Mouse (Mus musculus): ENCODE measurements around the gene Lrrtm4. TPM values are rescaled to one million over a fixed set of nuclear protein-coding genes. Genes with fewer than 3 reads are reported as not detected.

Gene Lrrtm4
- polyA plus RNA-seq, 1 experiment from 2014 or later, result not detected

DNA sequence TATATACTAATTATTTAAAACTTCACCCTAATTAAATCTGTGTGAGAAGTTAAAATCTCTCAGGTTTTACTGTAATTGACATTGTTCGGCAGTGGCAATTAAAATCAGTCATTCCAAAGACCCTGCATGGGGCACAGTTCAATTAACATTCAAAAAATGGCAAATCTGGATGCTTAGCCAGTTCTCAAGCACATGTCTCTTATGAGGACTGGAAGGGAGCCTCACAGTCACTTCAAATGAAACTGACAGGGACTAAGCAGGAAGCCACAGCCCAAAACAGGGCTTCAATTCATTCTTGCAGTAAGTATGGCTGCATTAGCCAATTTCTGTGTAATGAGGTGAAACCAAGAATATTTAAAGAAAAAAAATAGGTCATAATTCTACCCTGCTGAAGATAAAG, 333.6 kb downstream of the Lrrtm4 start:
- Histone ChIP-seq H3K36me3 (no peaks in the 10 kb centered on the region), H3K9ac (no peak overlapping the region), H3K4me2 (no peak overlapping the region), H3K4me1 (peaks cover 2% of the 10 kb centered on the region; the same call in 1 of the 2 replicates), H3K4me3 (no peak overlapping the region), H3K9me3 (replicated peaks) (no peaks in the 10 kb centered on the region), H3K27ac (no peak overlapping the region), H3K27me3 (replicated peaks) (no peaks in the 10 kb centered on the region)
- no peak for ATAC-seq
- 70% methylated on average over 1 of the region's 1 CpGs for WGBS (ENCODE audit: insufficient replicate concordance)

DNA sequence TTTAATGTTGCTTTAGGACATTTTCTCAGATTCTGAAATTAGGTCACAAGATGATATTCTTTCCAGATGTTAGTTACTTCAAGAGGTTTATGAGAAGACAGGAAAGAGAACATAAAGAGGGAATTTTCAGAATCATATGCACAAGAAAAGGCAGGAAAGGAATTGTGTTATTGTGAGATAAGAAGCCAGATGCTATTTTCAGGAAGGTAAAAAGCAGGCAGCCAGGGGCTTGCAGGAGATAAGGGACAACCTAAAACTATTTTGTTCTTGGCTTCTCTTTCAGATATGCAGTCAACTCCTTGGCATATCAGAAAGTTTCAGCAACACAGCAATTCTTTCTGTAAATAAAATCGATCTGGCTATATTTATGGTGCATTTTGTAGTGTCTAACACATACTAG, 338.4 kb downstream of the Lrrtm4 start:
- H3K9ac ChIP-seq, result no peak overlapping the region
- H3K36me3 ChIP-seq, result no peaks in the 10 kb centered on the region
- H3K27me3 ChIP-seq (replicated peaks), result no peaks in the 10 kb centered on the region
- H3K4me3 ChIP-seq, result no peak overlapping the region
- H3K4me2 ChIP-seq, result no peak overlapping the region
- no peak for ATAC-seq
- H3K27ac ChIP-seq, result no peak overlapping the region
- peaks cover 6% of the 10 kb centered on the region; the same call in 1 of the 2 replicates for H3K4me1 ChIP-seq
- no peaks in the 10 kb centered on the region for H3K9me3 ChIP-seq (replicated peaks)
- WGBS (ENCODE audit: insufficient replicate concordance), result 24% methylated on average over 1 of the region's 1 CpGs

DNA sequence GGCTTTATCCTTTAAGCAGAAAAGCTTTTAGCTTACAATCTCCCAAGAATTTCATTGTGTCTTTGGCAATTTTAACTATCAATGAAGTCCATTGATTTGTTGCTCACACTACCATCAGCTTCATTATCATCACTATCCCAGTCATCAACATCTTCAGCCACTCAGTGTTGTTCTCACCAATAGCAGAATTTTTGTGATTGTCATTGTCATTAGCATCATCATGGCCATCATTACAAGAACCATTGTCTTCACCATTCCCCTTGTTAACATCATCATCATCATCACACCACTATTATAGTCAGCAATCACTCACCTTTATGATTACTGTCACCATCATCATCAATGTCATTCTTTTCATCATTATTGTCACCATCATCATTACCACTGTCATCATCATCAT, 344.9 kb downstream of the Lrrtm4 start:
- no peaks in the 10 kb centered on the region for H3K9me3 ChIP-seq (replicated peaks)
- no peak overlapping the region for H3K9ac ChIP-seq
- H3K27ac ChIP-seq, result no peak overlapping the region
- H3K4me3 ChIP-seq, result no peak overlapping the region
- ATAC-seq, result no peak
- no peaks in the 10 kb centered on the region for H3K36me3 ChIP-seq
- no peaks in the 10 kb centered on the region for H3K27me3 ChIP-seq (replicated peaks)
- H3K4me1 ChIP-seq, result no peaks in the 10 kb centered on the region
- H3K4me2 ChIP-seq, result no peak overlapping the region

DNA sequence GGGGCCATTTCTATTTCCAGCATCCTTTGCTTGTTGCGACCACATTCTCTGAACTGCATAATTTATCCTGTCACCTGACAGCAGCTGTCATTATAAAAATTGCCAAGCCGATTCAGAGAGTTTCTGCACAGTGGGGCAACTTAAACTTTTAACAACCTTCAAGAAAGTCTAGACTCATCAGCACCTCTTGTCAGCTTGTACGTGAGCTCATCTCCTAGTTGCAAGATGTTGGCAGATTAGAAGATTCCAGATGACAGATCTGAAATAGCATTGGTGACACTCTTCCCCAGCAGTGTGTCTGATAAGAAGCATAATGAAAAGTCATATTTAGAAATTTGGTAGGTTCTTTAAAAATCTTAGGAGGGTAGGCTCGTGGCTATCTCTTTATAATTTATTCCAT, 347.9 kb downstream of the Lrrtm4 start:
- no peak overlapping the region for H3K4me3 ChIP-seq
- no peak overlapping the region for H3K9ac ChIP-seq
- H3K36me3 ChIP-seq, result no peaks in the 10 kb centered on the region
- ATAC-seq, result no peak
- H3K4me2 ChIP-seq, result no peak overlapping the region
- no peaks in the 10 kb centered on the region for H3K9me3 ChIP-seq (replicated peaks)
- 52% methylated on average over 4 of the region's 4 CpGs for WGBS (ENCODE audit: insufficient replicate concordance)
- no peaks in the 10 kb centered on the region for H3K4me1 ChIP-seq
- no peak overlapping the region for H3K27ac ChIP-seq
- no peaks in the 10 kb centered on the region for H3K27me3 ChIP-seq (replicated peaks)

DNA sequence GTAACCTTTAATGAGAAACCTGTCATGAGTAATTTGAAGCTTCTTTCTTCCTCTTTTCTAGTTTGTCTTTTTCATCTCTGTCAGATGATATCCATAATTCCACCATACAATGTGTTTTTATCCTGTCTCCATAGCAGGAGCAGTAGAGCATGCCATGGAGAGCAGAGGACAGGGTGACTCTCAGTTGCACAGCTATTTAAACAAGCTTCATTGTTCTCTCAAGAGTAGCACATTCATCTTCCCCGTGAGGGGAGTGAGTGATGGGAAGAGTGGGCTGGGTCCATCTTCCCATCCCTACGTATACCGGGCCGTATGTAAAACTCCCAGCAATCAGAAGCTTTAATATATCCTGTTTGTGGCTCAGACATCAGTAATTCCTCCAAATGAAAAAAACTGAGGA, 370.9 kb downstream of the Lrrtm4 start:
- H3K36me3 ChIP-seq, result no peaks in the 10 kb centered on the region
- H3K4me3 ChIP-seq, result no peak overlapping the region
- WGBS (ENCODE audit: insufficient replicate concordance), result 77% methylated on average over 4 of the region's 4 CpGs
- ATAC-seq, result no peak
- H3K4me1 ChIP-seq, result no peaks in the 10 kb centered on the region
- no peak overlapping the region for H3K27ac ChIP-seq
- no peak overlapping the region for H3K4me2 ChIP-seq
- H3K9ac ChIP-seq, result no peak overlapping the region
- no peaks in the 10 kb centered on the region for H3K27me3 ChIP-seq (replicated peaks)
- H3K9me3 ChIP-seq (replicated peaks), result no peaks in the 10 kb centered on the region

GRCm38 (mm10) chr6:80406757-80407156, 388.1 kb downstream of the Lrrtm4 start:
- H3K4me1 ChIP-seq, result no peaks in the 10 kb centered on the region
- H3K9ac ChIP-seq, result no peak overlapping the region
- H3K27ac ChIP-seq, result no peak overlapping the region
- WGBS (ENCODE audit: insufficient replicate concordance), result 63% methylated on average over 1 of the region's 1 CpGs
- no peak overlapping the region for H3K4me3 ChIP-seq
- H3K27me3 ChIP-seq (replicated peaks), result no peaks in the 10 kb centered on the region
- H3K36me3 ChIP-seq, result no peaks in the 10 kb centered on the region
- ATAC-seq, result no peak
- no peaks in the 10 kb centered on the region for H3K9me3 ChIP-seq (replicated peaks)
- no peak overlapping the region for H3K4me2 ChIP-seq

GRCm38 (mm10) chr6:80440135-80440534, 421.5 kb downstream of the Lrrtm4 start:
- Histone ChIP-seq H3K4me3 (no peak overlapping the region), H3K36me3 (no peaks in the 10 kb centered on the region), H3K4me2 (no peak overlapping the region), H3K27ac (no peak overlapping the region), H3K4me1 (no peaks in the 10 kb centered on the region), H3K9me3 (replicated peaks) (no peaks in the 10 kb centered on the region), H3K27me3 (replicated peaks) (no peaks in the 10 kb centered on the region), H3K9ac (no peak overlapping the region)
- ATAC-seq, result no peak

DNA sequence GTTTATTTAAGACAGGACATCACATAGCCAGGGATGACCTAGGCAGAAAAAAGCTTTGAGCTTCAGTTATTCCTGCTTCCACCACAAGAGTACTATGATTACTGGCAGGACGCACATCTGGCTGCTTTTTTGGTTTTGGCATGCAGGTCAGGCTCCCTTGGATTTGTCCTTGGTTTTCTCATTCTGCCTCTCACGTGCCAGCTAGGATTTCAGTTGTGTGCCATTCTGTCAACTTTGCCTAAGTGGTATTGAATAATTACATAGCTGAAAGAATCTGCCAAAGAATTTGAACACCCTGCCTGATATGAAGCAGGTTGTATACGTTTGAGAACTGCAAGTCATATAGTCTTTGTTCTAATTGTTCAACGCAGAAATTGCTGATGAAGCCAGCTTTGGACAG, 451.9 kb downstream of the Lrrtm4 start:
- no peaks in the 10 kb centered on the region for H3K27me3 ChIP-seq (replicated peaks)
- no peak overlapping the region for H3K9ac ChIP-seq
- H3K36me3 ChIP-seq, result no peaks in the 10 kb centered on the region
- WGBS (ENCODE audit: insufficient replicate concordance), result 59% methylated on average over 4 of the region's 4 CpGs
- H3K4me1 ChIP-seq, result no peaks in the 10 kb centered on the region
- no peaks in the 10 kb centered on the region for H3K9me3 ChIP-seq (replicated peaks)
- no peak overlapping the region for H3K27ac ChIP-seq
- H3K4me2 ChIP-seq, result no peak overlapping the region
- no peak for ATAC-seq
- H3K4me3 ChIP-seq, result no peak overlapping the region

GRCm38 (mm10) chr6:80476153-80476552, 457.5 kb downstream of the Lrrtm4 start:
- Histone ChIP-seq H3K9ac (no peak overlapping the region), H3K27me3 (replicated peaks) (no peaks in the 10 kb centered on the region), H3K36me3 (no peaks in the 10 kb centered on the region), H3K4me1 (no peaks in the 10 kb centered on the region), H3K4me3 (no peak overlapping the region), H3K9me3 (replicated peaks) (no peaks in the 10 kb centered on the region), H3K4me2 (no peak overlapping the region), H3K27ac (no peak overlapping the region)
- no peak for ATAC-seq
- 71% methylated on average over 3 of the region's 3 CpGs for WGBS (ENCODE audit: insufficient replicate concordance)

GRCm38 (mm10) chr6:80545017-80545416, 526.3 kb downstream of the Lrrtm4 start:
- no peak for ATAC-seq

DNA sequence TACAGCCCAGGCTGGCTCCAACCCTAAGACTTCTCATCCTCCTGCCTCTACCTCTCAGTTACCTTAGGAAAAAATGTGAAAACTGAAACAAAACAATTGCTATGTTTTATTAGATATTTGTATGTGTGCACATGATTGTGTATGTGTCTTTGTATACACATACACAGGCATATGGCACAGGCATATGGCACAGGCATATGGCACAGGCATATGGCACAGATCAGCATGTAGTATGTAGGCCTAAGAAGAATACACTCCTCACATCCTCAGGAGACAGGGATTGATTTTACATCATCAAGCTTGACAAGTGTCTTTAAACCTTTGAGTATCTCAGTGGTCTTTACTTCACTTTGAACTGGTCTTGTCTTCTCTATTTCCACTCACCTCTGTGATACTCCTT, 531.2 kb downstream of the Lrrtm4 start:
- H3K4me2 ChIP-seq, result no peak overlapping the region
- no peak overlapping the region for H3K4me3 ChIP-seq
- H3K36me3 ChIP-seq, result no peaks in the 10 kb centered on the region
- H3K9ac ChIP-seq, result no peak overlapping the region
- H3K4me1 ChIP-seq, result no peaks in the 10 kb centered on the region
- H3K27ac ChIP-seq, result no peak overlapping the region
- H3K27me3 ChIP-seq (replicated peaks), result no peaks in the 10 kb centered on the region
- no peaks in the 10 kb centered on the region for H3K9me3 ChIP-seq (replicated peaks)
- no peak for ATAC-seq

More at GRCm38 (mm10) chr6:80545017-80545416, 526.3 kb downstream of the Lrrtm4 start:
- Histone ChIP-seq H3K4me1 (no peaks in the 10 kb centered on the region), H3K9me3 (replicated peaks) (no peaks in the 10 kb centered on the region), H3K36me3 (no peaks in the 10 kb centered on the region), H3K4me2 (no peak overlapping the region), H3K9ac (no peak overlapping the region), H3K27me3 (replicated peaks) (no peaks in the 10 kb centered on the region), H3K4me3 (no peak overlapping the region), H3K27ac (no peak overlapping the region)
- 25% methylated on average over 1 of the region's 1 CpGs for WGBS (ENCODE audit: insufficient replicate concordance)

- no peaks in the 10 kb centered on the region for H3K9me3 ChIP-seq (replicated peaks)
- H3K4me2 ChIP-seq, result no peak overlapping the region
- no peaks in the 10 kb centered on the region for H3K36me3 ChIP-seq
- no peak for ATAC-seq
- H3K4me3 ChIP-seq, result no peak overlapping the region
- no peaks in the 10 kb centered on the region for H3K4me1 ChIP-seq
- H3K9ac ChIP-seq, result no peak overlapping the region
- no peaks in the 10 kb centered on the region for H3K27me3 ChIP-seq (replicated peaks)
- WGBS (ENCODE audit: insufficient replicate concordance), result 93% methylated on average over 2 of the region's 2 CpGs
- no peak overlapping the region for H3K27ac ChIP-seq
Observed at GRCm38 (mm10) chr6:80553398-80553797, 534.7 kb downstream of the Lrrtm4 start.

DNA sequence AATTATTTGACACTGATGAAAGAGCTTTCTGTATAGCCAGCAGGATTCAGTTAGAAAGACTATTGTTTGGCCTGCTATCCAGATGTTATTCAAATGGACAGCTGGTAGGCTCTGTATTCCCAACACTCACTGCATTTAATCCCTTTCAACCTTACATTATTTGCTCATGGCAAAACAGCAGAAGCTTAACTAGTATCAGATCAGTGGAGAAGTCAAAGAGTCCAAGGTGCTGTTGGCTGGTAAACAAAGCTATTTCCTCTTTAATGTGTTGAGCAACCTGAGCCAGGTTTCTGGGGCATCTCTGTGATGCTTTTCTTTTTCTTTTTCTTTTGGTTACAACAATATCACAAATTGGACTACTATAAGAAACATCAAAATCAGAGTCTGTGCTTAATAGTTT, 536.3 kb downstream of the Lrrtm4 start:
- no peak for ATAC-seq

More for the DNA sequence above, 536.3 kb downstream of the Lrrtm4 start:
- no peaks in the 10 kb centered on the region for H3K9me3 ChIP-seq (replicated peaks)
- H3K4me2 ChIP-seq, result no peak overlapping the region
- no peaks in the 10 kb centered on the region for H3K4me1 ChIP-seq
- no peak overlapping the region for H3K27ac ChIP-seq
- H3K9ac ChIP-seq, result no peak overlapping the region
- no peaks in the 10 kb centered on the region for H3K36me3 ChIP-seq
- no peaks in the 10 kb centered on the region for H3K27me3 ChIP-seq (replicated peaks)
- H3K4me3 ChIP-seq, result no peak overlapping the region

All from liver, embryonic 12.5 days (tissue).